In genomic region chr2:103622950-103623349, GRCm38 (mm10) we compare ENCODE assay signal across 25 mouse cellular contexts. TPM values are rescaled to one million over a fixed set of nuclear protein-coding genes. Genes with fewer than 3 reads are reported as not detected.
A peak's percentile ranks its signal among the peaks of the same experiment; 100 is the strongest.
DNase-seq lines count a peak whose midpoint lies in the region; ATAC-seq and TF ChIP-seq lines count a peak whose summit lies in the region.
"Had no signal": no experiment of that assay in that cellular context is flagged by ENCODE, and none has a peak within 500 bp of the region (broad histone marks: within the 10 kb centered on the region; RNA-seq: fewer than 3 reads in every experiment).

No protein-coding gene starts in this region.

- no peaks in the 10 kb centered on the region for H3K27me3 ChIP-seq in hindbrain, embryonic 12.5 days
- no peaks in the 10 kb centered on the region for H3K27me3 ChIP-seq in hindbrain, postnatal 0 days (ENCODE audit: insufficient read depth, low read length)
- H3K27me3 ChIP-seq: embryonic facial prominence, embryonic 15.5 days; heart, embryonic 13.5 days had no signal

- H3K36me3 ChIP-seq in hindbrain, embryonic 12.5 days, result no peaks in the 10 kb centered on the region
- H3K36me3 ChIP-seq in hindbrain, postnatal 0 days (ENCODE audit: insufficient read depth, low read length), result no peaks in the 10 kb centered on the region
- H3K36me3 ChIP-seq: embryonic facial prominence, embryonic 12.5 days; embryonic facial prominence, embryonic 15.5 days; heart, embryonic 10.5 days; heart, embryonic 13.5 days had no signal

- no peak overlapping the region for H3K4me3 ChIP-seq in hindbrain, embryonic 12.5 days
- no peak overlapping the region for H3K4me3 ChIP-seq in hindbrain, postnatal 0 days (ENCODE audit: low read length)
- H3K4me3 ChIP-seq: embryonic facial prominence, embryonic 12.5 days; embryonic facial prominence, embryonic 15.5 days; heart, adult 2 months; heart, embryonic 10.5 days; heart, embryonic 13.5 days had no signal

- H3K9me3 ChIP-seq in hindbrain, embryonic 12.5 days (replicated peaks), result no peaks in the 10 kb centered on the region
- no peaks in the 10 kb centered on the region for H3K9me3 ChIP-seq in hindbrain, postnatal 0 days (ENCODE audit: low read length)
- H3K9me3 ChIP-seq: embryonic facial prominence, embryonic 12.5 days; embryonic facial prominence, embryonic 15.5 days; heart, embryonic 10.5 days; heart, embryonic 13.5 days had no signal

- H3K4me2 ChIP-seq in hindbrain, embryonic 12.5 days (replicated peaks), result no peak overlapping the region
- no peak overlapping the region for H3K4me2 ChIP-seq in hindbrain, postnatal 0 days (ENCODE audit: low read depth, low read length)
- H3K4me2 ChIP-seq: embryonic facial prominence, embryonic 12.5 days; embryonic facial prominence, embryonic 15.5 days; heart, embryonic 13.5 days had no signal

- no peak for ATAC-seq in hindbrain, embryonic 12.5 days (ENCODE audit: low FRiP score)
- ATAC-seq in hindbrain, postnatal 0 days, result no peak
- ATAC-seq: activated CD4-positive, CD25-positive, alpha-beta regulatory T cell, adult 4 months; CD4-positive, CD25-positive, alpha-beta regulatory T cell, adult 4 months; forebrain, embryonic 14.5 days; forebrain, postnatal 0 days; intestine, postnatal 0 days had no signal

- peak overlapping the region; percentile 19; the same call in 1 of the 2 replicates for H3K27ac ChIP-seq in hindbrain, embryonic 12.5 days
- H3K27ac ChIP-seq in hindbrain, postnatal 0 days, result no peak overlapping the region
- H3K27ac ChIP-seq: embryonic facial prominence, embryonic 12.5 days; embryonic facial prominence, embryonic 15.5 days; heart, adult 2 months; heart, embryonic 10.5 days; heart, embryonic 13.5 days had no signal

- no peak for TF ChIP-seq CTCF in hindbrain, postnatal 0 days (IDR thresholded peaks at IDR 0.05; ENCODE audit: low read depth)

- WGBS in hindbrain, embryonic 12.5 days, result 30% methylated on average over 4 of the region's 4 CpGs
- 42% methylated on average over 4 of the region's 4 CpGs for WGBS in hindbrain, postnatal 0 days

- peaks cover 49% of the 10 kb centered on the region for H3K4me1 ChIP-seq in hindbrain, embryonic 12.5 days
- peaks cover 18% of the 10 kb centered on the region for H3K4me1 ChIP-seq in hindbrain, postnatal 0 days (ENCODE audit: insufficient read depth, low read length)

- H3K9ac ChIP-seq in hindbrain, embryonic 12.5 days, result no peak overlapping the region
- no peak overlapping the region for H3K9ac ChIP-seq in hindbrain, postnatal 0 days (replicated peaks; ENCODE audit: low read length)
- H3K9ac ChIP-seq: embryonic facial prominence, embryonic 12.5 days; embryonic facial prominence, embryonic 15.5 days; forebrain, postnatal 0 days; heart, embryonic 13.5 days had no signal

- DNase-seq in heart, adult 11 months, result peak; percentile 59
- no peak for DNase-seq in heart, postnatal 4 days
- no peak for DNase-seq in hindbrain, postnatal 0 days (ENCODE audit: low spot score)
- peak; percentile 14 for DNase-seq in brain, adult 2 months (ENCODE audit: low read depth, low spot score)
- peak; percentile 68 for DNase-seq in retina, postnatal 1 day
- DNase-seq in thymus, postnatal 4 days, result no peak
- DNase-seq: adrenal gland, adult 8-10 months; adrenal gland, postnatal 25 days; cerebellum, adult 18-20 months; cerebellum, adult 9-10 months; cerebellum, postnatal 14 days; forebrain, postnatal 0 days; gastrocnemius, postnatal 25 days; heart, adult 2 months; heart, postnatal 14 days; kidney, adult 2 months had no signal

RNA-seq across cellular contexts. Expression of gene Abtb2, which starts 56.8 kb away (rescaled TPM):
- 10 to 100 TPM; 23.6 to 25.6 TPM for total RNA-seq in heart, postnatal 4 days (2021)
- 26.2 and 27.3 TPM in 2 replicates for polyA plus RNA-seq in hindbrain, embryonic 12.5 days (2016; fragmentation: Nextera tagmentation; extraction: Ambion mirVana)
- total RNA-seq in hindbrain, postnatal 0 days (2014; rRNA removed), result 42.9 and 45.9 TPM in 2 replicates
- polyA plus RNA-seq in hindbrain, postnatal 0 days (2015; fragmentation: Nextera tagmentation; extraction: Ambion mirVana), result 11.7 and 11.8 TPM in 2 replicates

Comparison
In these comparisons a context has a peak if more than half of its experiments do, and no peak if none do; other contexts are left out.
1. DNase-seq: peak in heart, adult 11 months (single experiment), brain, adult 2 months (single experiment) and retina, postnatal 1 day (single experiment); none in heart, postnatal 4 days (single experiment), hindbrain, postnatal 0 days (single experiment) and thymus, postnatal 4 days (single experiment).